Mouse (Mus musculus): Measurements from ENCODE around the gene Pik3c2b. TPM values are rescaled to one million over a fixed set of nuclear protein-coding genes. Genes with fewer than 3 reads are reported as not detected.
"Not testable (repeated sequence)": the region's sequence is repeated elsewhere in the genome, so short reads cannot be mapped to it uniquely, and the experiment has no call there.

Gene Pik3c2b
- total RNA-seq, 1 experiment = 3.1 TPM

DNA sequence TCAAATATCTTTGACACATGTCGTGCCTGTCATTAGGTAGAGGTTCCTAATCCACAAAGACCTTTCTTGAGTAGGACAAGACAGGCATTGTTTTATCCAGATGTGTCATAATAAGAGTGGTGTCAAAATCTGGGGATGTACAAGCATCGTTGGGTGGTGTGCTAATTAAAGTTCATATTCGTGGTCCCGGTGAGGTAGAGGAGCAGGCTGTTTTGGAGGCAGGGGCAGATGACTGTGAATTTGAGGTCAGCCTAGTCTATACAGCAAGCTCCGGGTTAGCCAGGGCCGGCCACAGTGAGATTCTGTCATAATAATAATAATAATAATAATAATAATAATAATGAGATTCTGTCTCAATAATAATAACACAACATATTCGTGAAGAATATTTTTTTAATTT is 21.0 kb upstream of the Pik3c2b start:
- Histone ChIP-seq H3K9ac (ENCODE audit: insufficient read depth, low read depth, low read length, poor library complexity, severe bottlenecking) (peak overlapping the region; percentile 52), H3K36me3 (ENCODE audit: control insufficient read depth, insufficient read depth, low read length, poor library complexity, severe bottlenecking) (peaks cover 3% of the 10 kb centered on the region; the same call in 1 of the 2 replicates), H3K4me3 (ENCODE audit: insufficient read depth in 1 of 2, low read depth in 1 of 2, low read length in 2 of 2, poor library complexity in 1 of 2, severe bottlenecking in 1 of 2) (peak overlapping the region; percentile 90 to 94), H3K4me1 (ENCODE audit: control insufficient read depth in 2 of 2, insufficient read depth in 2 of 2, low read length in 2 of 2, poor library complexity in 1 of 2) (peaks cover 0 to 6% of the 10 kb centered on the region in 2 experiments; a peak in 3 of 4 replicates), H3K9me3 (ENCODE audit: control insufficient read depth, insufficient read depth, low read depth, low read length) (no peaks in the 10 kb centered on the region), H3K27ac (ENCODE audit: insufficient read depth, low read depth, low read length, poor library complexity, severe bottlenecking) (no peak overlapping the region)
- in situ Hi-C loops (cut with MboI; ENCODE audit: low sequenced_read_pairs in 2 of 2, unreplicated experiment in 2 of 2) = no loop called here
- no peak for DNase-seq (ENCODE audit: low read depth, low spot score)
- no peak for TF ChIP-seq HCFC1 (IDR thresholded peaks at IDR 0.05; ENCODE audit: borderline replicate concordance, insufficient read depth, low read length)
- TF ChIP-seq MAFK (IDR thresholded peaks at IDR 0.05; ENCODE audit: insufficient read depth, low read depth, low read length) = no peak
- no peak for TF ChIP-seq CHD2 (IDR thresholded peaks at IDR 0.05; ENCODE audit: low read depth, low read length)
- TF ChIP-seq ZC3H11A (IDR thresholded peaks at IDR 0.05; ENCODE audit: borderline replicate concordance, low read depth, low read length) = no peak
- no peak for TF ChIP-seq ZNF384 (IDR thresholded peaks at IDR 0.05; ENCODE audit: low read depth, low read length)

DNA sequence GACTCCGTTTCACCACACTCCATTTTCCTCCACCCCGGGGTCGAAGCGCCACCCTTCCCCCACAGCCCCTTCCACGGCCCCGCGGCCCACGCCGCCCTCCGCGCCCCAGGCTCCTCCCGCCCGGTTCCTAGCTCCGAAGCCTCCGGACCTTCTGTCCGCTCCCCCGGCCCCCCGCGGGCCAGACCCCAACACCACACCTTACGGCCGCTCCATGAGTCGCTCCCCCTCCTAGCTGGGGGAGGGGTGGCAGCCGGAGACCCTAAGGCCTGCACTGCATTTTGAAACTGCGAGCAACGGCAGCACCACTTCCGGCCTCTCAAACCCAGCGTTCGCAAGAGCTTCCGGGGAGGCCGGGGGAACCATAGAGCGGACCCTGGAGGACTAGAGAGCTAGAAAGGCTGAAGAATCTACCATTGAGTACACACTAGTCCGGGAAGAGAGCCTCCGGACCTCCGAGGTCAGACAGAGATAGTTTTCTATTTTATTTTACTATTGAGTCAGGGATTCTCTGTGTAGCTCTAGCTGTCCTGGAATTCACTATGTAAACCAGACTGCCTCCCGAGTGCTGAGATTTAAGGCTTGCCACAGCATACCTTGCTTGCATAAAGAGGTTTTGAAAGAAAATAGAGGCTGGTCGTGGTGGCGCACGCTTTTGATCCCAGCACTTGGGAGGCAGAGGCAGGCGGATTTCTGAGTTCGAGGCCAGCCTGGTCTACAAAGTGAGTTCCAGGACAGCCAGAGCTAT is 20.2 kb upstream of the Pik3c2b start:
- peaks cover 3% of the 10 kb centered on the region; the same call in 1 of the 2 replicates for H3K36me3 ChIP-seq (ENCODE audit: control insufficient read depth, insufficient read depth, low read length, poor library complexity, severe bottlenecking)
- H3K4me1 ChIP-seq (ENCODE audit: control insufficient read depth in 2 of 2, insufficient read depth in 2 of 2, low read length in 2 of 2, poor library complexity in 1 of 2) = peaks cover 0 to 4% of the 10 kb centered on the region in 2 experiments; a peak in 3 of 4 replicates
- TF ChIP-seq MAFK (IDR thresholded peaks at IDR 0.05; ENCODE audit: insufficient read depth, low read depth, low read length) (no peak), ZNF384 (IDR thresholded peaks at IDR 0.05; ENCODE audit: low read depth, low read length) (no peak), CHD2 (IDR thresholded peaks at IDR 0.05; ENCODE audit: low read depth, low read length) (peak; percentile 52; the same call in 1 of the 2 replicates), HCFC1 (IDR thresholded peaks at IDR 0.05; ENCODE audit: borderline replicate concordance, insufficient read depth, low read length) (peak; percentile 50; the same call in 1 of the 2 replicates), ZC3H11A (IDR thresholded peaks at IDR 0.05; ENCODE audit: borderline replicate concordance, low read depth, low read length) (0 out of 2 replicates have a peak, but pooled peaks have one; percentile 1)
- peak; percentile 95 for DNase-seq (ENCODE audit: low read depth, low spot score)
- in situ Hi-C loops (cut with MboI; ENCODE audit: low sequenced_read_pairs in 2 of 2, unreplicated experiment in 2 of 2) = loop anchor here (25.0 kb wide), 1 partner anchor 112 kb away; the partner anchor contains the start of gene Ppp1r15b (in 2 of the 2)
- peak overlapping the region; percentile 80 for H3K27ac ChIP-seq (ENCODE audit: insufficient read depth, low read depth, low read length, poor library complexity, severe bottlenecking)
- no peaks in the 10 kb centered on the region for H3K9me3 ChIP-seq (ENCODE audit: control insufficient read depth, insufficient read depth, low read depth, low read length)
- H3K9ac ChIP-seq (ENCODE audit: insufficient read depth, low read depth, low read length, poor library complexity, severe bottlenecking) = peak overlapping the region; percentile 95
- peak overlapping the region; percentile 90 to 94 for H3K4me3 ChIP-seq (ENCODE audit: insufficient read depth in 1 of 2, low read depth in 1 of 2, low read length in 2 of 2, poor library complexity in 1 of 2, severe bottlenecking in 1 of 2)

- Histone ChIP-seq H3K9ac (ENCODE audit: insufficient read depth, low read depth, low read length, poor library complexity, severe bottlenecking) (peak overlapping the region; percentile 78; the same call in 1 of the 2 replicates), H3K4me3 (ENCODE audit: insufficient read depth in 1 of 2, low read depth in 1 of 2, low read length in 2 of 2, poor library complexity in 1 of 2, severe bottlenecking in 1 of 2) (peak overlapping the region; percentile 90 to 94), H3K27ac (ENCODE audit: insufficient read depth, low read depth, low read length, poor library complexity, severe bottlenecking) (peak overlapping the region; percentile 76; the same call in 1 of the 2 replicates)
- H3K4me1 ChIP-seq (ENCODE audit: control insufficient read depth in 2 of 2, insufficient read depth in 2 of 2, low read length in 2 of 2, poor library complexity in 1 of 2); H3K36me3 ChIP-seq (ENCODE audit: control insufficient read depth, insufficient read depth, low read length, poor library complexity, severe bottlenecking); H3K9me3 ChIP-seq (ENCODE audit: control insufficient read depth, insufficient read depth, low read depth, low read length); DNase-seq (ENCODE audit: low read depth, low spot score): not testable (repeated sequence)
- in situ Hi-C loops (cut with MboI; ENCODE audit: low sequenced_read_pairs in 2 of 2, unreplicated experiment in 2 of 2) = loop anchor here (25.0 kb wide), 1 partner anchor 112 kb away; the partner anchor contains the start of gene Ppp1r15b (in 2 of the 2)
Observed at GRCm38 (mm10) chr1:133025796-133026190, 19.7 kb upstream of the Pik3c2b start.

DNA sequence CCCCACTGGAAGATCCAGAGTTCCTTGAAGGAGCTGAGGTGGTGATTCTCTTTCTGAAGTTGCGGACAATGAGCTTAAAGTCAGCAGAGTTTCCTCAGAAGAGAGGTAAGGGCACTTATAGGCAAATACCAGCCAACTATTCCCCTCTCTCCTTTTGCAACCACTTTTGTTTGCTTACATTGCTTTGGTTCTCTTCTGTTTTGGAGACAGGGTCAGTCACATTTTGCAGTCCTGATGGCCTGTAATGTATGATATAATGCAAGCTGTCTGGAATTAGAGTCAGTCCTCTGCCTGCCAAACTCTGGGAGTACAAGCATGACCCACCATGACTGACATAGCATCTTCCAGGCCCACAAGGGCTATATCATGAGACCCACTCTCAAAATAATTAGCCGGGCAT is 18.3 kb upstream of the Pik3c2b start:
- H3K36me3 ChIP-seq (ENCODE audit: control insufficient read depth, insufficient read depth, low read length, poor library complexity, severe bottlenecking) = no peaks in the 10 kb centered on the region
- H3K9ac ChIP-seq (ENCODE audit: insufficient read depth, low read depth, low read length, poor library complexity, severe bottlenecking) = no peak overlapping the region
- H3K9me3 ChIP-seq (ENCODE audit: control insufficient read depth, insufficient read depth, low read depth, low read length) = no peaks in the 10 kb centered on the region
- no peak for TF ChIP-seq ZC3H11A (IDR thresholded peaks at IDR 0.05; ENCODE audit: borderline replicate concordance, low read depth, low read length)
- TF ChIP-seq MAFK (IDR thresholded peaks at IDR 0.05; ENCODE audit: insufficient read depth, low read depth, low read length) = no peak
- TF ChIP-seq ZNF384 (IDR thresholded peaks at IDR 0.05; ENCODE audit: low read depth, low read length) = no peak
- no peak for TF ChIP-seq HCFC1 (IDR thresholded peaks at IDR 0.05; ENCODE audit: borderline replicate concordance, insufficient read depth, low read length)
- TF ChIP-seq CHD2 (IDR thresholded peaks at IDR 0.05; ENCODE audit: low read depth, low read length) = no peak
- H3K4me3 ChIP-seq (ENCODE audit: insufficient read depth in 1 of 2, low read depth in 1 of 2, low read length in 2 of 2, poor library complexity in 1 of 2, severe bottlenecking in 1 of 2) = no peak overlapping the region
- in situ Hi-C loops (cut with MboI; ENCODE audit: low sequenced_read_pairs in 2 of 2, unreplicated experiment in 2 of 2) = loop anchor here (25.0 kb wide), 1 partner anchor 110 kb away; the partner anchor contains the start of gene Ppp1r15b (in 2 of the 2)
- DNase-seq (ENCODE audit: low read depth, low spot score) = no peak
- no peak overlapping the region for H3K27ac ChIP-seq (ENCODE audit: insufficient read depth, low read depth, low read length, poor library complexity, severe bottlenecking)
- H3K4me1 ChIP-seq (ENCODE audit: control insufficient read depth in 2 of 2, insufficient read depth in 2 of 2, low read length in 2 of 2, poor library complexity in 1 of 2) = peaks cover 0 to 2% of the 10 kb centered on the region in 2 experiments; a peak in 3 of 4 replicates
